Mouse (Mus musculus) E14TG2a.4 (cell line): ENCODE results near the gene Pde3a.

Experiments used
- CTCF ChIP-seq: conservative IDR thresholded peaks from 2 replicates; pipeline ENCODE4 v1.5.1; 2014; ENCODE audit warnings: low read length
- NANOG ChIP-seq: IDR thresholded peaks from 2 replicates; pipeline ENCODE4 v1.6.1; 2014; ENCODE audit warnings: borderline replicate concordance, low read length, mixed read lengths
- POU5F1 ChIP-seq: IDR thresholded peaks from 2 replicates; pipeline ENCODE4 v1.6.1; 2014; ENCODE audit warnings: low read length, borderline replicate concordance

DNA sequence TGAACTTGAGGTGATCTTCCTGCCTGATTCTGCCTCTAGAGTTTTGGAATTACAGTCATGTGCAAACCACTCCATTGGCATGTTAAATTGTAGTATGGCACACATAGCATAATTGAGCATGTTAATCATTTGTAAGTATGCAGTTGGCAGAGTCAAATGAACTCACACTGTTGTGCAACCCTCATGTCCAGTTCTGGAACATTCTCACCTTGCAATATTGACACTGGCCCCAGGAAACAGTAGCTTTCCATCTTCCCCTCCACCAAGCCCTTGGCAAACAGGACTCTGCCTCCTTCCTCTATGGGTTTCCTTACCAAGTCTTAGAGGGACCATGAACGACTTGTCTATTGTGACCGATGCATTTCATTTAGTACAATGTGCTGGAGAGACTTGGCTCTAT, 42.1 kb downstream of the Pde3a start:
- TF ChIP-seq CTCF (no peak), POU5F1 (no peak), NANOG (no peak)
